Mouse (Mus musculus): ENCODE measurements around the gene Bmper.
A peak's percentile ranks its signal among the peaks of the same experiment; 100 is the strongest.

Gene Bmper

DNA sequence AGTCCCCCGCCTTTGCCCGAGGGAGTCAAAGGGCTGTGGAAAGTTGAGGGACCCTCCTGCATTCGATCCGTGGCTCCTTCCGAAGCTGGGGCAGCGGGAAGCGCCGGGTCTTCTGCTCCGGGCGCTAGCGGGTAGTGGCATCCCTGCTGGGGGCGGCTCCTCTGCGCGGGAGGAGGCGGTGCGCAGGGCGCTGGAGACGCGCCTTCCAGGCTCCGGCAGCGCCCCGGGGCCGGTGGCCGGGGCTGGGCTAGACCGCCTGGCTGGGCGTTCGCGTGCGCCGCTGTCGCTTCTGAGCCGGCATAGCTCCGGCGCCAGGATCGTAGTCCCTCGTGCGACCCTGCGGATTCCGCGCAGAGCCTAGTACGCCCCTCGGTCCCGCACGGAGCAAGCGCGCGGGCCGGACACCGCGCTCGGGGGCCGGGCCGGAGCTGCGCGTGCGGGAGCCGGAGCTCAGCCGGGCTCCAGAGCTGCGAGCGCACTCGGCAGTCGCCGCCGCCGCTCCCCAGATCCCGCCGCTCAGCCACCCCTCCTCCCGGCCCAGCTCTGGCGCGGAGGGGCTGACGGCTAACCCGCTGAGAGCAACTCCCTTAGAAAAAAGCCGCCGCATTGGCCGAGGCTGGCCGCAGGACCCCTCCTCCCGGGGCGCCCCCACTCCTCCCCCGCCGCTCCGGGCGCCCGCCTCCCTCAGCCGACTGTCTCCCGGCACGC lies at the start of gene Bmper:
Gene Bmper, plus strand, starts transcription at position 236 of the 708 bp plus-strand sequence.
- DNase-seq (ENCODE audit: low spot score in 2 of 2), result no peak

GRCm38 (mm10) chr9:23177476-23177875 lies 45.4 kb upstream of the Bmper start:
- no peak for DNase-seq (ENCODE audit: low spot score in 2 of 2)

GRCm38 (mm10) chr9:23187181-23187580 lies 35.7 kb upstream of the Bmper start:
- no peak for DNase-seq (ENCODE audit: low spot score in 2 of 2)

DNA sequence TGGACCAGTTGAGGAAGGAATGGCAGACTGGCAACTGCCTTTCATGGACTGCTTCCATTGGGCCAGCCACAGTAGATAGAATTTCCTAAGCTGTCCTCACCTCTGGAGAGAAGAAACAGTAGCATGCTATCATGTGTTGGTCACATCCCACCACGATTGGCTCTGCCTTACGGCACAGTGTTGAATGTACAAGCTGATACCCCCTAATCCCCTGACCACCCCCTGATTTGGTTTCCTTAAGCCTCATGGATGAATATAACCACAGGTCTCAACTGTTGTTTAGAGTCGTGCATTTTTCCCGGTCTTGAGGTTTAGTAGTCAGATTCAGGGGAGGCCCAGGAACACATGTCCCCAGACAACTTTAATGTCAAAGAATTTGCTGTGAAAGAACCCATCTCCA lies 34.7 kb upstream of the Bmper start:
- no peak for DNase-seq (ENCODE audit: low spot score in 2 of 2)

DNA sequence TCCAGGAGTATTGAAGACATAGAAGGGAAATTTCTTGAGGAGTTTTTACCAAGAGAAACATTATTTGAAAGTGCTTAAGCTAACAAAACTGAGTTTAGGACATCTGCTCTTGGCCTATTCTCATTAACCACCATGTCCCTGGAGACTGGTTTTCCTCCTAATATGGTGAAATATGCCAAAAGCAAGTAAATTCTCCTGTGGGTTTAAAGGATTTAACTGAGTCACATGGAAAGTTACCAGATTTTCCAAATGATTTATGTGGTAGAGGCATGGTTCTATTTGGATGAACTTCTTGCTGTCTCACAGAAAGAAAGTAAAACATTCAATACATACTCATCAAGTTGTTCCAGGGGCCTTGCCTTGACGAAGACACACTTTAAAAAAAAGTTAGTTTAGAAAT lies 31.9 kb upstream of the Bmper start:
- DNase-seq (ENCODE audit: low spot score in 2 of 2), result no peak

- DNase-seq (ENCODE audit: low spot score in 2 of 2), result no peak
These were observed 31.4 kb upstream of the Bmper start for GRCm38 (mm10) chr9:23191431-23191830.

DNA sequence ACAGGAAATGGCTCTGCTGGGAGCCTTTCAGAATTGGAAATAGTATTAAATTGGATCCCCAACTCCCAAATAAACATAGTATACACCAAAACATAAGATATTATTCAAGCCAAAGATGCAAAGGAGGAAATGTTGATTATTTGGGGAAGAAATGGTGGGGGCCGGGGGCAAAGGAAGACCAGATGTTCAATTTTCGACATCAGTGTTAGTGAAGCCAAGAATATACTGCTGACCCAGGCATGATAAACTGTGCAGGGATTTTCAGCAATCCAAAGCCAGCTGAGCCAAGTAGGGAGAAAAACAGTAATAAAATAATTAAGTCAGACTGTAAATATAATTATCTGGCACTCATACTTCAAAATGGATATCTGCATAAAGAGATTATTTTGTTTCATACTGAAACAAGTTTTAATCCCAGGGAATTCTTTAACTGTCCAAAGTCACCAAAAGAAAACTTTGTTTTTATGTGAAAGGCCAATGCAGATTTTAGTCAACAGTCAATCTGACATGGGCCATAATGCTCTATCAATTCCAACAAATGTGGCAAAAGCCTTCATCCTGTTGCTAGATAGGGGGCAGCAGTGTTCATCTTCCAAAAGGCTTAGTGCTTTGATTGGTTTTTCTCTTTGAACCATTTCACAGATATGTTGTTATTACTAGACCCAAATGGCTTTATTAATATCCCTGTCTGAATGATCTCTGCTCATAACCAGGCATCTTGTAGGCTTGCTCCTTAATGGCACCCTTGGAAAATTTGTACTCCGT lies 30.1 kb upstream of the Bmper start:
- no peak for DNase-seq (ENCODE audit: low spot score in 2 of 2)

DNA sequence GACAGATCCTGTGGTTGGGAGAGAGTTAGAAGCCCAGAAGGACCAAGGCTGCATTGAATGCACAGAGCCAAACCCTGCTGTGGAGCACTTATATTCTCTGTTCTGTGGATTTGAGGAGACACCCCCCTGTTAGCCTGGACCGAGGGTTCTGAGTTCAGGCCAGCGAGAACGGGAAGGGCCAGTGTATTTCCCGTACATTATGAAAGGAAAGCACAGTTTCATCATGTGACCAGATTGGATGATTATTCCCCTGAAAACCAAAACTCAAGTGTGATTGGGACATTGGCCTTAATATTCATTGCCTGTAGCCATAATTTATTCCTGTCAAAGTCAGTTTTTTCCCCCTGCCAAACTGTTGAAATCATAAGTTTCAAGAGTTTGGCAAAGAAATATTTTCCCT lies 23.9 kb upstream of the Bmper start:
- DNase-seq (ENCODE audit: low spot score in 2 of 2), result no peak

DNA sequence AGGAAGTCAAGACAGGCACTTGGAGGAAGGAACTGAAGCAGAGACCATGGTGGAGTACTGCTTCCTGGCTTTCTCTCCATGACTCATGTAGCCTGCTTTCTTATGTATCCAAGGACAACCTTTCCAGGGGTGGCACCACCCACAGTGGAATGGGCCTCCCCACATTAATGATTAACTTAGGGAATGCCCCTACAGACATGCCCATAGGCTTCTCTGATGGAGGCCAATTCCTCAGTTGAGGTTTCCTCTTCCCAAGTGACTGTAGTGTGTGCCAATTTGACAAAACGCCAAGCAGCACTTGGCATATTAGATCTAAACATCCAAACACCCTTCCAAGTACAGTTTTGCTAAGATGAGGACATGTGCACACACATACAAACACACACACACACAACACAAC lies 23.0 kb upstream of the Bmper start:
- no peak for DNase-seq (ENCODE audit: low spot score in 2 of 2)

- DNase-seq (ENCODE audit: low spot score in 2 of 2), result no peak
These were observed 22.0 kb upstream of the Bmper start for GRCm38 (mm10) chr9:23200828-23201227.

DNA sequence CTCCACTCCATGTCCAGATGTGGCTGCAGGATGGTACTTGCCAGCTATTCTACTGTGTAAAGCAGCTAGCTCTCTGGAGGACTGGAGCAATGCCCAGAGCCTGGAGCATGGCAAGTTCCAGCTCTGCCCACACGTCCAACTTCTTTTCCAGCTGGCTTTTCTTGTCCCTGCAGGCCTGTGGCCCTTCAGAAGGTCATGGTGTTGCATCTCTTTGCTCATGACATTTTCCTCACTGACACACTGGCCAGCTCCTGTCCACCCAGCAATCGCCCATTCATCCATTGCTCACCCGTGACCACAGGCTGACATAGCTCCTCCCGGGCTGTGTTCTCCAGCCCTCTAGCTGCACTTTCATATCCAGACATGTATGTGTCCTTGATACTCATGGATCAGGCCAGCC lies 20.4 kb upstream of the Bmper start:
- no peak for DNase-seq (ENCODE audit: low spot score in 2 of 2)

DNA sequence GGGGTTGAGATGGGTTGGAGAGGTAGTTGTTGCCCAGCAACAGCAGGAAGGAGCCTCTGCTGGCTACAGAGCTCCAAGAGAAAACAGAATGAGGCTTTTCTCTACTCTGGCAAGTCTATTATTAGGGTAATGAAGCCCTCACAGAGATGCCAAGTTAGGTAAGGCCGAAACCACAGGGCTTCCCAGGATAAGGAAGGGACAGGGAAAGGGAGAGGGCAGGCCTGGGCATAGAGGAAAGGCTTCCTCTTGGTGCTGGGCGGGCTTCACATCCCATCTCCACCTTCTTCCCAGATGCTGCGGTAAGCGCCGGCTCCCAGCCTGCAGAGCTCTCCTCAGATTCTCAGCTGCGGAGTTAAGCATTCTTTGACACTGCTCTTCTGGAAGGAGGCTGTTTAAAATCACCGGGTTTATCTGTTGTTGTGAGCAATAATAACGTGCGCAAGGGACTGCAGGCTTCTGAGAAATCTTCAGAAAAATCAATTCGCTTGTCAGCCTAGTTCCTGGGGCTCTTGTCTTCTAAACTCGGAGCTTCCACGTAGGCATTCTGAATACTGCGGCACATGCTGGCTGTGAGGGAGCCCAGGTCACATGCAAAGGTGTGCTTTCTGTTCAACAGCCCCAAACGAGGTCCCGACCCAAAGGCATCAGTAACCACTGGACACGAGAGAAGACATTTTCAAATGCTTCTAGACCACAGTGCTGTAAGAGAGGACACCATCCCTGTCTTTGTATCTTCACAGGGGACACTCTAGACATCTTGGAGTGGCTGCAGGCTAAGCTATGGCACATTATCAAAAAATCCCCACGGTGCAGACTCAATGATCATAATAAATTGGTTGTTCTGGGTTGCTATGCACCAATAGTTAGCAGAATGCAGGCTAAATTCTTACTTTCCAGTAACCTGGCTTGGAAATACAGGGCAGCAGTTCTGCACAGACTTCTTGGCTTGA lies 18.3 kb upstream of the Bmper start:
- no peak for DNase-seq (ENCODE audit: low spot score in 2 of 2)

DNA sequence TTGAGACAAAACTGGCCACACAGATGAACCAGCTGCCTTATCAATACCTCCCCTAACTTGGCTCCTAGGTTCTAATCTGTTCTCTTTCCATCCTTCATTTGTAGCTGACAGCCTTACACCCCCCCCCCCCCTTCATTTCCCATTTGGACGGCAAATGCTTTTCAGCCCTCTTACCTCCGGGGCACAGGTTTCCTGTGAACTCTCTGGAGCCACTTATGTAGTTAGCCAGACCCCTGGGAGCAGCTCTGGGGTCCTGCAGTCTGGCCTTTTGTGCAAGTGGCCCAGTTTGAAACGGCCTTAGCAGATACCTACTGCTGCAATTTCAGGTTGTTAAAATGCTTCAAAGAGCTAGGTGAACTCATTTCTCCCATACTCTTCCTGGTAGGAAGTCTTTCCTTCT lies 17.6 kb upstream of the Bmper start:
- DNase-seq (ENCODE audit: low spot score in 2 of 2), result no peak

DNA sequence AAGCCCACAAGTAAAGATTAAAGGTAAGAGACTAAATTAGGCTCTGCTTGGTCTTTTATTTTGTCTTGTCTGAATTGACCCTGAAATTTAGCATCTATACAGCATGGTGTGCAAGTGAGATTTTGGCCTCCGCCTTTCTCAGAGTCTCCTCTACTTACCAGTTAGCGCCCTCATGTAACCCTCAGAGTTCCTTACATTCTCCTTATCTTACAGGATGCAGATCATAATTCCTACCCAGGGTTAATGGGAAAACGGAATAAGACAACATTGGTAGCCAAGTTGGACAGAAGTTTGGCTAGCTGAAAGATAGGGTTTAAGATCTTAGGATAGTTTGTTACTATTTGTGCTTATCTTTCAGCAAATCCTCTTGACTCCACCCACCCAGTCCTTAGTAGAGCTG lies 17.1 kb upstream of the Bmper start:
- no peak for DNase-seq (ENCODE audit: low spot score in 2 of 2)

- no peak for DNase-seq (ENCODE audit: low spot score in 2 of 2)
These were observed 16.7 kb upstream of the Bmper start for GRCm38 (mm10) chr9:23206181-23206580.

GRCm38 (mm10) chr9:23212303-23212702 lies 10.6 kb upstream of the Bmper start:
- peak; percentile 23 to 42 for DNase-seq (ENCODE audit: low spot score in 2 of 2)

DNA sequence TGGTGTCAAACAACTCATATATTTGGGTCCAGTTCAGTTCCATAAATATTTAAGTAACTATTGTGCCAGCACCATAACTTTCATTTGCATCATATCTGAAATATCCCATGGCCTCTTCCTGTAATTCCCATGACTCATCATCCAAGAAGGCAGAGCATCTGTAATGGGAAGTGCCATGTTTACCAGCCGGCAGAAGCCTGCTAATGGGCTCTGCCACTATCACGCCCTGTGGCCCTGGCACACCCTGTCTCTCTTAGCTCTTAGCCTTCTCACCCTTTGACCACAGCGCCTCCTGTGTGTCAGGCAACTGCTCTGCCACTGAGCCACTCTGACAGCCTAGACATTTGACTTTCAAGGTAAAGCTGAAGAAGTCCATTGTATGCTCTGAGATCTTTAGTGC lies 3.1 kb upstream of the Bmper start:
- DNase-seq (ENCODE audit: low spot score in 2 of 2), result peak in 1 of 2 experiments; percentile 10

DNA sequence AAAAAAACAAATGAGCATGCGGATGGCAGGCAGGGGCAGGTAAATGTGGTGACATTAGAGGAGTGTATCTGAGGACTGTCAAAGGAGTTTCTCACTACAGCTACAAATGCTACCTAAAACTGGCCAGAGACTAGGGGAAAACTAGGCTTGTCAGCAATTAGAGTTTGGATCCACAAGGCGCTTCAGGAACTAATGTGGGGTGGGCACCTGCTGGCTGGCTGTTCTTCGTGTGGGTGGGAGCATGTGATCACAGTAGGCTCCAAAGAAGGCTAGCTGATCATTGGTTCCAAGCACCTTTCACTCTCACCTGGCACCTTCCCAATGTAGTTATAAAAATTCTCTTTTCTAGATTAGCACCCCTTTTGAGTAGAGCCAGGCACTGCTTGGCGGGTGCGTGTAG lies 900 bp upstream of the Bmper start:
- no peak for DNase-seq (ENCODE audit: low spot score in 2 of 2)

DNA sequence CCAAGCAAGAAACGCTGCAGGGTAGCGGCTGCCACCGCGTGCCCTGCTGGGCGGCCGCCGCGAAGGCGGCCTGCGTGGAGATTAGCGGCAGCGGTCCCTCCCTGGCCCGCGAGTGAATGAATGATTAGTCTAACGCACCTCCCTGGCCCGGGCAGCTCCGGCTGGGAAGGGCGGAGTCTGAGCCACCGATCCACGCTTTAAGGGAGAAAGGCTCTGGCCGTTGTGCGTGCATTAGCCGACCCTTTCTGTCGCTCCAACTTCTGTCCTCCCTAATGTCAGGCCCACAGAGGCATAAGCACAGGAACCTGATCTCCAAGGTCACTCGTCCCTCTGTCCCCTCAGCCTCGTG lies 410 bp upstream of the Bmper start:
- DNase-seq (ENCODE audit: low spot score in 2 of 2), result no peak

DNA sequence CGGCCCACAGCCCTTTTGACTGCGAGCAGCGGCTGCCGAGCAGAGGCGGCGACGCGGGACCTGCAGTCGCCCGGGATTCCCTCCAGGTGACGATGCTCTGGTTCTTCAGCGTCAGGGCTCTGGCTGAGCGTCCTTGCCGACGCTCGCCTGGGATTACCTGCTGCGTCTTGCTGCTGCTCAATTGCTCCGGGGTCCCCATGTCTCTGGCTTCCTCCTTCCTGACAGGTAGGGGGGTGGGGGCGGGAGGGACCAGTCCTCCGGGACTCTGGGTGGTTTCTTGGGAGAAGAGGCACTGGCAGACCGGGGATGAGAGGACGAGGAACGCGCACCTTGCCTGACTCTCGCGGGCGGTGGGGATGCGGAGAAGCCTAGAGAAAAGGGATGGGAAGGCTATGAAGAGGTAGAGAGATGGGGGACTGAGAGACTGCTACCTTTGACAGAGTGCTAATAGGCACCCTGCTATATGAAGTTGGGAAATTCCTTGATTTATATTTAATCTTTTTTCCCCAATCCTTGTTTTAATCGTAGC lies 737 bp downstream of the Bmper start:
- no peak for DNase-seq (ENCODE audit: low spot score in 2 of 2)

GRCm38 (mm10) chr9:23233464-23234121 lies 10.7 kb downstream of the Bmper start:
- no peak for DNase-seq (ENCODE audit: low spot score in 2 of 2)

Data from spleen, postnatal 14 days (tissue).